Mouse (Mus musculus): ENCODE measurements around the gene Otulin. TPM values are rescaled to one million over a fixed set of nuclear protein-coding genes. Genes with fewer than 3 reads are reported as not detected.

Otulin gene
- polyA plus RNA-seq, 1 experiment, result 29.0 TPM

DNA sequence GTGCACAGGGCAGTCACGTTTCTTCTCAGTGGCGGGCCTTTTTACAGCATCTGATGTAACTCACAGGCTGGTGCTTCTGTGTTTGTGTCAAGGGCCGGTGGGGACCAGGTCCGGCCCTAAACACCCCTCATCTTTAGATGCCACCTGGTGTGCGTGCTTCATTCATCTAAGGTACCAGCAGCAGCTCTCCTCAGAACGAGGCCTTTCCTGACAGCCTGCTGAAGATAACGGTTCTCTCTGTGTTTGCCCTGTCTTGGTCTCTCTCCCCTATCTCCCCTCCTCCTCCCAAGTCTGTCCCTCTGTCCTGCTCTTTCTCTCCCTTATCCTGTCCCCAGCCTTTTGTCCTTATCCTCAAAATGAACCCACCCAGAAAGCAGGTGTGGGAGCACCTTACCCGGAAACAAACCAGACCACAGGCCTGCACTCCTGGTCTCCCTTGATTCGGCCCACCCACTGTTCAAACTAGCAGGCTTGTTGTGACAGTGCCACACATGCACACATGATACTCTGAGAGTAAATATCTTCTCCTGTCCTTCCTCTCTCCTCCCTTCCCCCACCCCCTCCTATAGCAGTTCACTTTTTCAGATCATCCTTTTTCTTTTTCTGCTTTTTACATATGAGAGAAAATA, 36.5 kb upstream of the Otulin start:
- no peaks in the 10 kb centered on the region for H3K27me3 ChIP-seq (replicated peaks; ENCODE audit: control insufficient read depth, insufficient read depth, low read length)
- no peaks in the 10 kb centered on the region for H3K4me1 ChIP-seq (ENCODE audit: control insufficient read depth, insufficient read depth, low read length)
- 85% methylated on average over 9 of the region's 9 CpGs for WGBS
- TF ChIP-seq CTCF (conservative IDR thresholded peaks at IDR 0.05; ENCODE audit: insufficient read depth, insufficient read length, low read depth, low read length) (no peak), POLR2A (IDR thresholded peaks at IDR 0.05; ENCODE audit: low read depth, low read length) (no peak)
- no peak overlapping the region for H3K27ac ChIP-seq (ENCODE audit: insufficient read depth, low read depth, low read length)
- H3K36me3 ChIP-seq (ENCODE audit: control insufficient read depth, insufficient read depth, low read length), result no peaks in the 10 kb centered on the region
- no peak for DNase-seq
- no peak overlapping the region for H3K4me3 ChIP-seq (ENCODE audit: insufficient read depth, low read depth, low read length)

DNA sequence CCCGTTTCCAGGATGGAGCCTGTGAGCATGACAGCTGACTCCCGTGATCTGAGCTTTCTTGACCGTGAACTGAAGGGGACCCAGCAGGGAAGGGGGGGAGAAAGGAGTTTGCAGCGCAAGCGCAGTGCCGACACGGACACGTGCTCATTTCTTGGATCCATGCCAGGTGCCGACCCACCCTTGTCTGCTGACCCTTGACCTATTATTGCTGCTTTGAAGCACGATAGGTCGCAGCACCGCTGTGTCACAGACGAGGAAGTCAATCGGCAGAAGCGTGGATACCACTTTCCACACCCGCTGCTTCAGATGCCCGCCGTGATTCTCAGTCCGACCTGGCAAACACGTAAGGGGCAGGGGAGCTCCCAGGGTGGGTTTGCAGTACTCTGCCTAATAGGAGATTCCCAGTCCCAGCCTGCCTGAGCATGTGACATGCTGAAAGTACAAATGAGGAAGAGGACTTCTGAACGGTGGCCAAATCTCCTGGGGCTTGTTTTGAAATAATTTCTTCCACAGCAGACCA, 35.0 kb upstream of the Otulin start:
- Histone ChIP-seq H3K27ac (ENCODE audit: insufficient read depth, low read depth, low read length) (peak overlapping the region; percentile 10; the same call in 1 of the 2 replicates), H3K4me1 (ENCODE audit: control insufficient read depth, insufficient read depth, low read length) (no peaks in the 10 kb centered on the region), H3K36me3 (ENCODE audit: control insufficient read depth, insufficient read depth, low read length) (no peaks in the 10 kb centered on the region), H3K4me3 (ENCODE audit: insufficient read depth, low read depth, low read length) (peak overlapping the region; percentile 0; the same call in 1 of the 2 replicates), H3K27me3 (replicated peaks; ENCODE audit: control insufficient read depth, insufficient read depth, low read length) (no peaks in the 10 kb centered on the region)
- no peak for TF ChIP-seq POLR2A (IDR thresholded peaks at IDR 0.05; ENCODE audit: low read depth, low read length)
- no peak for TF ChIP-seq CTCF (conservative IDR thresholded peaks at IDR 0.05; ENCODE audit: insufficient read depth, insufficient read length, low read depth, low read length)
- 25% methylated on average over 21 of the region's 21 CpGs for WGBS
- DNase-seq, result peak; percentile 54

DNA sequence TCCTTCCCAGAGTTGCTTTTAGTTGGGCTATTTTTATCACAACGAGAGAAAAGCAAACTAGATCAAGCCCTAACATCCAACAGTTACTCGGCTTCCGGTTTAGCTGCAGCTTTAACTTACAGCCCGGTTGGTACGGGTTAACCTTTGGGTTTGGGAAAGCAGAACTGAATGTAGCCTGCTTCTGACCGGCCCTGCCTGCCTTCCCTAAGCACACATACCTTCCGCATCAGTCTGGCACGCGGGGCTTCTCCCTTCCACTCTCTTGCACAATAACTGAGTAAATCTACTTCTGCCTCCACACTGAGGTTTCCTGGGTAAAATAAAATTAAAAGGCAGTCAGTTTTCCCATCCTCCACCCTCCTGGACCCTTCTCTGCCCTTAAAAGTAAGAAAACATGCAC, 33.6 kb upstream of the Otulin start:
- Histone ChIP-seq H3K36me3 (ENCODE audit: control insufficient read depth, insufficient read depth, low read length) (no peaks in the 10 kb centered on the region), H3K27me3 (replicated peaks; ENCODE audit: control insufficient read depth, insufficient read depth, low read length) (no peaks in the 10 kb centered on the region), H3K4me1 (ENCODE audit: control insufficient read depth, insufficient read depth, low read length) (no peaks in the 10 kb centered on the region), H3K27ac (ENCODE audit: insufficient read depth, low read depth, low read length) (no peak overlapping the region), H3K4me3 (ENCODE audit: insufficient read depth, low read depth, low read length) (no peak overlapping the region)
- DNase-seq, result peak; percentile 23
- 90% methylated on average over 9 of the region's 9 CpGs for WGBS
- TF ChIP-seq POLR2A (IDR thresholded peaks at IDR 0.05; ENCODE audit: low read depth, low read length), result no peak
- no peak for TF ChIP-seq CTCF (conservative IDR thresholded peaks at IDR 0.05; ENCODE audit: insufficient read depth, insufficient read length, low read depth, low read length)

DNA sequence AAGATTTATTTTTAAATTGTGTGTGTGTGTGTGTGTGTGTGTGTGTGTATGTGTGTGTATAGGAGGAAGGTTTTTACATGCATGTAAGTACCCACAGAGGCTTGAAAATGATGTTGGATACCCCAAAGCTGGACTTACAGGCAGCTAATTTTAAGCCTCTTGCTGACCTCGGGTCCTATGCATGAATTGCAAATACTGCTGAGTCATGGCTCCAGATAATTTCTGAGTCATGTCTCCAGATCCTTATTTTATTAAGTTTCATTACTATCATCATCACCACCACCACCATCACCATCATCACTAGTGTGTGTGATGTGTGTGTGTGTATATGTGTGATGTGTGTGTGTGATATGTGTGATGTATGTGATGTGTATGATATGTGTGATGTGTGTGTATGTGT, 32.2 kb upstream of the Otulin start:
- Histone ChIP-seq H3K27ac (ENCODE audit: insufficient read depth, low read depth, low read length) (no peak overlapping the region), H3K36me3 (ENCODE audit: control insufficient read depth, insufficient read depth, low read length) (no peaks in the 10 kb centered on the region), H3K4me1 (ENCODE audit: control insufficient read depth, insufficient read depth, low read length) (no peaks in the 10 kb centered on the region), H3K27me3 (replicated peaks; ENCODE audit: control insufficient read depth, insufficient read depth, low read length) (no peaks in the 10 kb centered on the region), H3K4me3 (ENCODE audit: insufficient read depth, low read depth, low read length) (no peak overlapping the region)
- WGBS, result 67% methylated on average over 1 of the region's 1 CpGs
- DNase-seq, result no peak
- TF ChIP-seq POLR2A (IDR thresholded peaks at IDR 0.05; ENCODE audit: low read depth, low read length) (no peak), CTCF (conservative IDR thresholded peaks at IDR 0.05; ENCODE audit: insufficient read depth, insufficient read length, low read depth, low read length) (no peak)

DNA sequence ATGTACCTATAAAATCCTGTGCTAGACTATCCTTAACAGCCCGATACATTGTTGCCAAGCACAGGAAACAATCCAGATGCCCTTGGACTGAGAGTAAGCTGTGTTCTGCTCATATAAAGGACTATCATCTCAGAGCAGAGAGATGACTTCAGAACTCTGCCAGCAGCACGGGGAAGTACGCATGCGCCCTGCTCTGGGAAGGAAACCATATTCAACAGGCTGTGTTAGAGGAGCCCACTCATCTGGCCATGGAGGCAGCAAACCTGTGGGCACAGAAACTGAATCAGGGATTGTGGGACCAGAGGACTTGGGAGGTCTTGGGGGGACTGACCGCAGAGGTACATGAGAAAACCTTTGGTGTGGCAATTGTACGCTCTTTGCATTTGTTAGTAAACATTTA, 31.2 kb upstream of the Otulin start:
- DNase-seq, result no peak
- Histone ChIP-seq H3K27me3 (replicated peaks; ENCODE audit: control insufficient read depth, insufficient read depth, low read length) (no peaks in the 10 kb centered on the region), H3K4me1 (ENCODE audit: control insufficient read depth, insufficient read depth, low read length) (no peaks in the 10 kb centered on the region), H3K4me3 (ENCODE audit: insufficient read depth, low read depth, low read length) (no peak overlapping the region), H3K27ac (ENCODE audit: insufficient read depth, low read depth, low read length) (no peak overlapping the region), H3K36me3 (ENCODE audit: control insufficient read depth, insufficient read depth, low read length) (no peaks in the 10 kb centered on the region)
- TF ChIP-seq CTCF (conservative IDR thresholded peaks at IDR 0.05; ENCODE audit: insufficient read depth, insufficient read length, low read depth, low read length), result no peak
- no peak for TF ChIP-seq POLR2A (IDR thresholded peaks at IDR 0.05; ENCODE audit: low read depth, low read length)
- WGBS, result 86% methylated on average over 6 of the region's 6 CpGs

DNA sequence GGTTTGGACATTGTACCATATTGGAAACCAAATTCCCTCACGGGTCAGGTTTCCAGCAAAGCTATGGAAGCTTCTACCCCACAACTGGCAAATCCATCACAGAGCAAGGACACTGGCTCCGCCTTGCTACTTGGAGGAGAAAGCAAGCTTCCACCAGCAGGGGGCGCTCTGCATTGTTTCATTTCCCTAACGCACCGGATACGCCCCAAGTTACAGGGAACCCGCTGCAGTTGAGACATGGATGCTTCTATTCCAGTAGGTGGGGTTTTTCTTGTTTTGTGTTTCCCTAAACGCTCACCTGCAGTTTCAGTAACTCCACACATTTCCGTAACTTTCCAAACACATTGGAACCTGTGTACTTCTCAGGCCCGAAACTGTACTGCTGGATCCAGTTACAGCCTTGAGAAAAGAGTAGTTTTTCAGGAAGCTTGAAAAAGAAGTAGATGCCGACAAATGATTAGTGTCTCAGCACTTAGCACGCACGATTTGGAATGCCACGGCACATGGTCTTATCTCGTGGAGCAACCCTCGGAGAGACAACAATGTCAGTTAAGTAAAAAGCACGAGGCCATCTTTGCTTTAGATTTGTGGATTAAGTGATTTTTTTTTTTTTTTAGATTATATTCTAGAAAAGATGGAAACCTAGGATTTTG, 29.2 kb upstream of the Otulin start:
- no peak overlapping the region for H3K27ac ChIP-seq (ENCODE audit: insufficient read depth, low read depth, low read length)
- no peaks in the 10 kb centered on the region for H3K4me1 ChIP-seq (ENCODE audit: control insufficient read depth, insufficient read depth, low read length)
- TF ChIP-seq CTCF (conservative IDR thresholded peaks at IDR 0.05; ENCODE audit: insufficient read depth, insufficient read length, low read depth, low read length) (peak; percentile 88), POLR2A (IDR thresholded peaks at IDR 0.05; ENCODE audit: low read depth, low read length) (no peak)
- H3K4me3 ChIP-seq (ENCODE audit: insufficient read depth, low read depth, low read length), result no peak overlapping the region
- WGBS, result 32% methylated on average over 17 of the region's 17 CpGs
- H3K27me3 ChIP-seq (replicated peaks; ENCODE audit: control insufficient read depth, insufficient read depth, low read length), result no peaks in the 10 kb centered on the region
- DNase-seq, result peak; percentile 86
- H3K36me3 ChIP-seq (ENCODE audit: control insufficient read depth, insufficient read depth, low read length), result no peaks in the 10 kb centered on the region

DNA sequence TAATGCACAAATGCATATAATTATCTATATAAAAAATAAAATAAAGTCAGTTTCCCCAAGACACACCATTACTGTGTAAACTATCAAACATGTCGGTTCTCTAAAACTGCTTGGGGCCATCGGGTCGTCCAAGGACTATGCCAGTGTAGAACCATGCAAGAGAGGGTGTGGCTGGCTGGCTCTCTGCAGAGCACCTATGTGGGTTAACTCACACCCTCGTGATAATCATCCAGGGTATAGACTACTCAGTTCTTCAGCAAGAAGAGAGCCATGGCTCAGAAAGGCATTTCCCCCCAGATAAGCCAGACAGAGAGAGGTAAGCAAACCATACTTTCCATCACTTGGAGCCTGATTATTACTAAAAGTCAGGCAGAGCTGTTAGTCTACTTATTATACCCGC, 28.6 kb upstream of the Otulin start:
- no peak overlapping the region for H3K4me3 ChIP-seq (ENCODE audit: insufficient read depth, low read depth, low read length)
- TF ChIP-seq CTCF (conservative IDR thresholded peaks at IDR 0.05; ENCODE audit: insufficient read depth, insufficient read length, low read depth, low read length) (no peak), POLR2A (IDR thresholded peaks at IDR 0.05; ENCODE audit: low read depth, low read length) (no peak)
- 90% methylated on average over 5 of the region's 5 CpGs for WGBS
- H3K36me3 ChIP-seq (ENCODE audit: control insufficient read depth, insufficient read depth, low read length), result no peaks in the 10 kb centered on the region
- no peaks in the 10 kb centered on the region for H3K27me3 ChIP-seq (replicated peaks; ENCODE audit: control insufficient read depth, insufficient read depth, low read length)
- no peaks in the 10 kb centered on the region for H3K4me1 ChIP-seq (ENCODE audit: control insufficient read depth, insufficient read depth, low read length)
- no peak overlapping the region for H3K27ac ChIP-seq (ENCODE audit: insufficient read depth, low read depth, low read length)
- DNase-seq, result no peak

Measured in kidney, adult 2 months (tissue).